Mouse (Mus musculus): ENCODE data around the gene Exoc2. TPM values are rescaled to one million over a fixed set of nuclear protein-coding genes. Genes with fewer than 3 reads are reported as not detected.

Exoc2 gene
- polyA plus RNA-seq, 1 experiment from 2014 or later = 44.5 TPM

DNA sequence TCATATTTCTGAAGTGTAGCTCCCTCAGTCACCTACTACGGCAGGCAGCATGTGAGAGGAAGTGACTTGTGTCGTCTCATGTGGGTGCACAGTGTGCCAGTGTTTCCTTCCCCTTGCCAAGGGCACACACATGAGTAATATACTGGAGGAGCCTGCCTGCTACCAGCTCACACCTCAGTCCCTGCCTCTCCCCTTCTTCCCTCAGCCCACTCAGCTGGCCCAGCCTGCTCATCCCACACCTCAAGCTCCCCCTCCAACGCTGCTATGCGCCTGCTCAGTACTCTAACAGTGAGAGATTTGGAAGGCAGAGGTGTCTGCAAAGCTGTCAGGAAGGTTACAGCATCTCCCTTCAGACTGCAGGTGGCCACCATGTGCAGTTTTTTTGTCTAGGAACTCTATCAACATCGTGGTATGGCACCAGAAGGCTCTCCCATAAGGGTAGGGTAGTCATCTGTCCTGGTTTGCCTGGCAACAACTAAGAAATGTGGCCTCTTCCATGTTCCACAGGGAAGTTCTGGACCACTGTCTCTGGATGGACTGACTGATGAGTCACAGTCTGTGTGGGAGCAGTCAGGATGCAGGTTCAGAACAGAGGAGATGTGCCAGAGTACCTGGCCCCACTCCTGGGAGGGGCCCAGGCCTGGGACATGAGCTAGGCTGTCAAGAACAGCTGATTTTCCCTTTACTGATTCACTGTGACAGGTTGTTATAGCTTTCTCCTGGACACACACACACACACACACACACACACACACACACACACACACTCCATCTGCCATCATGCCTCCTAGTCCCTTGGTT is 187.5 kb downstream of the Exoc2 start:
- H3K9me3 ChIP-seq (replicated peaks) = no peaks in the 10 kb centered on the region
- no peaks in the 10 kb centered on the region for H3K27me3 ChIP-seq (replicated peaks)
- H3K4me3 ChIP-seq (replicated peaks) = no peak overlapping the region
- WGBS = 82% methylated on average over 5 of the region's 5 CpGs
- no peak overlapping the region for H3K4me2 ChIP-seq
- H3K4me1 ChIP-seq = no peaks in the 10 kb centered on the region
- H3K36me3 ChIP-seq = no peaks in the 10 kb centered on the region
- H3K27ac ChIP-seq (replicated peaks) = no peak overlapping the region
- ATAC-seq (ENCODE audit: low FRiP score) = no peak
- no peak overlapping the region for H3K9ac ChIP-seq (replicated peaks)

- H3K4me2 ChIP-seq = no peak overlapping the region
- H3K36me3 ChIP-seq = no peaks in the 10 kb centered on the region
- H3K27me3 ChIP-seq (replicated peaks) = no peaks in the 10 kb centered on the region
- no peak for ATAC-seq (ENCODE audit: low FRiP score)
- no peaks in the 10 kb centered on the region for H3K4me1 ChIP-seq
- no peak overlapping the region for H3K9ac ChIP-seq (replicated peaks)
- H3K4me3 ChIP-seq (replicated peaks) = no peak overlapping the region
- H3K9me3 ChIP-seq (replicated peaks) = no peaks in the 10 kb centered on the region
- no peak overlapping the region for H3K27ac ChIP-seq (replicated peaks)
- 95% methylated on average over 4 of the region's 4 CpGs for WGBS
These were observed 188.4 kb downstream of the Exoc2 start for GRCm38 (mm10) chr13:30785423-30786040.

DNA sequence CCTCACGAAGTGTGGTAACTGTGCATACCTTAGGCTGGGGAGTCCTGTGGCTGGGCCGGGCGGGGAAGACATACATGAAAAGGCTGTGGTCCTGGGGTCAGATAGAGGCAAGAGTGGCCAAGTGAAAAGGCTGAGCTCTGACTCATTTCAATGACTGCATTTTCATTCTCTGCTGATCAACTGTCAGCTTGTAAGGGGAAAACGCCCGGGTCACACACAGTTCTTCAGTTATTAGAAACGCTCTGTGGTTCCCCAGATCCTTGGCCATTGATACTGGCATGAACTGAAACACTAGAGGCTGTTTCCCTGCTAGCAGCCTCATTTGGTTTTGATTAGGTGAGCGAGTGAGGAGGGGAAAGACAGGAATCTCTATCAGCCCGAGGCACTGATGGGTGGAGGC is 191.5 kb downstream of the Exoc2 start:
- Histone ChIP-seq H3K9me3 (replicated peaks) (no peaks in the 10 kb centered on the region), H3K4me2 (no peak overlapping the region), H3K27ac (replicated peaks) (no peak overlapping the region), H3K9ac (replicated peaks) (no peak overlapping the region), H3K27me3 (replicated peaks) (no peaks in the 10 kb centered on the region), H3K4me3 (replicated peaks) (no peak overlapping the region), H3K36me3 (no peaks in the 10 kb centered on the region), H3K4me1 (no peaks in the 10 kb centered on the region)
- WGBS = 58% methylated on average over 8 of the region's 8 CpGs
- no peak for ATAC-seq (ENCODE audit: low FRiP score)

- Histone ChIP-seq H3K4me3 (replicated peaks) (no peak overlapping the region), H3K9ac (replicated peaks) (no peak overlapping the region), H3K9me3 (replicated peaks) (no peaks in the 10 kb centered on the region), H3K4me2 (no peak overlapping the region), H3K36me3 (no peaks in the 10 kb centered on the region), H3K27me3 (replicated peaks) (no peaks in the 10 kb centered on the region), H3K4me1 (no peaks in the 10 kb centered on the region), H3K27ac (replicated peaks) (no peak overlapping the region)
- no peak for ATAC-seq (ENCODE audit: low FRiP score)
- WGBS = 73% methylated on average over 2 of the region's 2 CpGs
These were observed 192.0 kb downstream of the Exoc2 start for GRCm38 (mm10) chr13:30781905-30782304.

DNA sequence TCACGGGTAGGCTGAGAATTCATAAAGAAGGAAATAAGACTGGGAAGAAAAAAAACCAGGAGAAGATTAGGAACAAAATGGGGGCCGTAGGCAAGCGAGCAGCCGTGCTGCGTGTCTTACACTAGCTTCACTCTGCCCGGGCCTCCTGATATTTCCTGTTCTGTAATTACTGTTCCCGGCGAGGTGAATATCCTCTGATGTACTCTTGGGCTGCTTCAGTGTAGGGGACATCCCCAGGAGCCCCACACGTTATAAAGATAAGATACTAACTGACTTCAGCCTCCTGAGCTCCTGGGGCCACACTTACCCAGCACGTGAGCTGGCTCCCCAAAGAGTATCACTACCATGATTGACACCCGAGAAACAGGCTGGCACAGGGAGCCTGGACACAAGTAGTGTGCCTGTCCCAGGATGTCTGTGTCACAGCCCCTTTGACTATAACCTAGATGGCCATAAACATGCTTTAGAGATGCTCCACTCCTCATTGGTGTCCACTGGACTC is 196.2 kb downstream of the Exoc2 start:
- Histone ChIP-seq H3K27ac (replicated peaks) (no peak overlapping the region), H3K27me3 (replicated peaks) (no peaks in the 10 kb centered on the region), H3K9me3 (replicated peaks) (no peaks in the 10 kb centered on the region; the same call in 1 of the 2 replicates), H3K4me2 (no peak overlapping the region), H3K4me3 (replicated peaks) (no peak overlapping the region), H3K4me1 (no peaks in the 10 kb centered on the region), H3K9ac (replicated peaks) (no peak overlapping the region), H3K36me3 (no peaks in the 10 kb centered on the region)
- WGBS = 81% methylated on average over 11 of the region's 11 CpGs
- ATAC-seq (ENCODE audit: low FRiP score) = no peak

DNA sequence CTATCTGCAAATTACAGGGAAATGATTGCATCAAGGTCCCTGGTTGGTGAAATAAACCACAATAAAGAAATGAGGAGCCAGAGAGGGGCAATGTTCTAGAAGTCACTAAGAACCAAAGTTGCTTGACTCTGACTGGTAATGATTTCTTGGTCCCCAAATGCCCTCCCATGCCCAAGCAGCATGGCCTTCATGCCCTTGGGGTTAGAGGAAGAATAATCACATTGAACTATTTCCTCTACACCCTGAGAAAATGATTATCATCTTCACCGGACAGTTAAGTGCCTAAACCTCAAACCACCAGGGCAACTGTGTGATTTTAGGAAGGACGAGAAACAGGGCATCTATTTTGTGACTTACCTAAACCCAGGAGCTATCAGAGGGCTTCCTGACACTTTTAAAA is 197.9 kb downstream of the Exoc2 start:
- Histone ChIP-seq H3K9ac (replicated peaks) (no peak overlapping the region), H3K4me2 (no peak overlapping the region), H3K27me3 (replicated peaks) (no peaks in the 10 kb centered on the region), H3K4me1 (no peaks in the 10 kb centered on the region), H3K27ac (replicated peaks) (no peak overlapping the region), H3K9me3 (replicated peaks) (no peaks in the 10 kb centered on the region; the same call in 1 of the 2 replicates), H3K36me3 (no peaks in the 10 kb centered on the region), H3K4me3 (replicated peaks) (no peak overlapping the region)
- ATAC-seq (ENCODE audit: low FRiP score) = no peak
- WGBS = 89% methylated on average over 2 of the region's 2 CpGs

- Histone ChIP-seq H3K9me3 (replicated peaks) (no peaks in the 10 kb centered on the region), H3K4me3 (replicated peaks) (no peak overlapping the region), H3K27me3 (replicated peaks) (no peaks in the 10 kb centered on the region), H3K9ac (replicated peaks) (no peak overlapping the region), H3K36me3 (no peaks in the 10 kb centered on the region), H3K4me2 (no peak overlapping the region), H3K27ac (replicated peaks) (no peak overlapping the region), H3K4me1 (no peaks in the 10 kb centered on the region)
- WGBS = 93% methylated on average over 6 of the region's 6 CpGs
- ATAC-seq (ENCODE audit: low FRiP score) = no peak
These were observed 206.3 kb downstream of the Exoc2 start for GRCm38 (mm10) chr13:30767477-30768127.

- Histone ChIP-seq H3K27me3 (replicated peaks) (no peaks in the 10 kb centered on the region), H3K4me2 (no peak overlapping the region), H3K4me3 (replicated peaks) (no peak overlapping the region), H3K4me1 (no peaks in the 10 kb centered on the region), H3K36me3 (no peaks in the 10 kb centered on the region), H3K9me3 (replicated peaks) (no peaks in the 10 kb centered on the region), H3K9ac (replicated peaks) (no peak overlapping the region), H3K27ac (replicated peaks) (no peak overlapping the region)
- 92% methylated on average over 5 of the region's 5 CpGs for WGBS
- no peak for ATAC-seq (ENCODE audit: low FRiP score)
These were observed 207.0 kb downstream of the Exoc2 start for GRCm38 (mm10) chr13:30766636-30767476.

DNA sequence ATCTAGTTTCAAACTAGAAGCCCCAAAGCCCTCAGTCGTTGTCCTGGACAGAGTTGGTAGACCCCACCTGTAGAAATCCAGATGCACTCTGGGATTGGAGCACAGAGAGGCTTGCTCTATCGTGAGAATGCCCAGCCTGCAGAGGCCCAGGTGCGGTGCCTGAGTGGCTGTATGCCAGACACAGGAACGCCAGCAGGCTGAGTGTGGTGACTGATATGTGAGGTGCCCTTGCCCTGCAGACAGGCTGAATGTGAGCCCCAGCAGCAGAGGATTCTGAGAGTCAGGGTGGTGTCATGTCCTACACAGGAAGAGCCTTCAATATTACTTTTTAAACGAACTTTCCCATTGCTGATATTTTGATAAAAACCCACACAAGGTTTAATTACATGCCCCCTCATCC is 208.0 kb downstream of the Exoc2 start:
- H3K9me3 ChIP-seq (replicated peaks) = no peaks in the 10 kb centered on the region
- no peaks in the 10 kb centered on the region for H3K27me3 ChIP-seq (replicated peaks)
- 87% methylated on average over 5 of the region's 5 CpGs for WGBS
- ATAC-seq (ENCODE audit: low FRiP score) = no peak
- no peak overlapping the region for H3K4me3 ChIP-seq (replicated peaks)
- no peak overlapping the region for H3K4me2 ChIP-seq
- no peak overlapping the region for H3K9ac ChIP-seq (replicated peaks)
- no peak overlapping the region for H3K27ac ChIP-seq (replicated peaks)
- H3K36me3 ChIP-seq = no peaks in the 10 kb centered on the region
- no peaks in the 10 kb centered on the region for H3K4me1 ChIP-seq

- Histone ChIP-seq H3K4me3 (replicated peaks) (no peak overlapping the region), H3K36me3 (no peaks in the 10 kb centered on the region), H3K27me3 (replicated peaks) (no peaks in the 10 kb centered on the region), H3K4me2 (no peak overlapping the region), H3K27ac (replicated peaks) (no peak overlapping the region), H3K9me3 (replicated peaks) (no peaks in the 10 kb centered on the region), H3K4me1 (no peaks in the 10 kb centered on the region), H3K9ac (replicated peaks) (no peak overlapping the region)
- WGBS = 83% methylated on average over 8 of the region's 8 CpGs
- no peak for ATAC-seq (ENCODE audit: low FRiP score)
These were observed 209.7 kb downstream of the Exoc2 start for GRCm38 (mm10) chr13:30764014-30764740.
